Mouse (Mus musculus) lung, postnatal 4 days (tissue): ENCODE data around the gene Perm1.

Experiments
- DNase-seq, 2 experiments: peaks; one replicate each; pipeline ENCODE4 v3.0.0; 2021

Perm1 gene

DNA sequence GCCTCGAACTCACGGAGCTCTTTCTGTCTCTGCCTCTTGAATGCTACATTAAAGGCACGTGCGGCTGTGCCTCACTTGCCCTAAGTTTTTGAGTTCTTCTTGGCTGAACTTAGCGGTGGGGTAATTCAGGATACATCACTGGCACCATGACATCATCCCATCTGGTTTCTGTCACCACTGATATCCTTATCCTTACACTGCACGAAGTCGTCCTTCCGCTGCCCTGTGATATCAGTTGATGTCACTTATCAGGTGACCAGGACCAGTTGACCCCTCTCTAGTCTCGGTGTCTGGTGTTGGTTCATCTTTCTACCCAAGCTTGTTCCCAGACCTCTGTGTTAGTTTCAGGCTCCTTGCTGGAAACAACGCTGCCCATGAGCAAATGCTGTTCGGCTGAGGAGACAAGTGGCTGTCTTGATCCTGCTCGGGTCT is 13.2 kb upstream of the Perm1 start:
- peak in 1 of 2 experiments; percentile 12 for DNase-seq

GRCm38 (mm10) chr4:156203001-156203412 is 12.7 kb upstream of the Perm1 start, which contains the start of gene AW011738:
Gene AW011738, plus strand, starts transcription at chr4:156203304.
- DNase-seq: peak; percentile 73 to 83

DNA sequence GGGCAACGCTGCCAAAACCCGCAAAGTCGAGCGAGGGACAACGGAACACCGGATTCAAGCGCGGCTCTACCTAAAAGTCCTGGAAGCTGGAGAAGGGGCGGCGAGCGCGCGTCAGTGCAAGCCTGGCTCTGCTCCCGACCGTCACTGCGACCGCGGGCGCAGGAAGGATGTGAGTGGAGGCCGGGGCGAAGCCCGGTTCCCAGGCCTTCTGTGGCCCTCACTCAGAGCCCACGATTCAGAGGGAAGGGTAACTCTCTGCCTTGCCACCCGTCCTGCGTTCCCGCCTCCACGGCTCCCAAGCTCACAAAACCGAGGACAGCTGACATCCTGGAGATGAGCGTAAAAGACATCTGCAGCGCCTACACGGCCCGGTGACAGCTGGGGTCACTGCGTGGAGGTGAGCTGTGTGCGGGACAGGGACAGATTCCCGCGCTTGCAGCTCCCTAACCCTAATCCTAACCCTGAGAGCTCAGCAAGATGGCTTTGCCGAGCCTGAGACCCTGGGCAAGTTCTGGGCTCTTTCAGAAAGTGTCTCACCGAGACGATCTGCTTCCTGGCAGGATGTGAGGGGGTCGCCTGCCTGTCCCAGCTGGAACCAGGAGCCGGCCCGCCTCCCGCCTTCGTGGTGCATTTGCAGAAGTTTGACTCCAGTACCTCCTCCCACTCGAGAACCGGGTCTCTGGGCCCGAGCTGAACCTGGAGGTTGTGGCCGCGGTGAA is 12.1 kb upstream of the Perm1 start:
- DNase-seq: peak; percentile 48 to 61

- no peak for DNase-seq
These were observed 6.8 kb upstream of the Perm1 start for GRCm38 (mm10) chr4:156208872-156209271.

GRCm38 (mm10) chr4:156209963-156210635 is 5.6 kb upstream of the Perm1 start:
- peak in 1 of 2 experiments; percentile 7 for DNase-seq

GRCm38 (mm10) chr4:156213134-156213533 is 2.5 kb upstream of the Perm1 start:
- DNase-seq: peak in 1 of 2 experiments; percentile 12

DNA sequence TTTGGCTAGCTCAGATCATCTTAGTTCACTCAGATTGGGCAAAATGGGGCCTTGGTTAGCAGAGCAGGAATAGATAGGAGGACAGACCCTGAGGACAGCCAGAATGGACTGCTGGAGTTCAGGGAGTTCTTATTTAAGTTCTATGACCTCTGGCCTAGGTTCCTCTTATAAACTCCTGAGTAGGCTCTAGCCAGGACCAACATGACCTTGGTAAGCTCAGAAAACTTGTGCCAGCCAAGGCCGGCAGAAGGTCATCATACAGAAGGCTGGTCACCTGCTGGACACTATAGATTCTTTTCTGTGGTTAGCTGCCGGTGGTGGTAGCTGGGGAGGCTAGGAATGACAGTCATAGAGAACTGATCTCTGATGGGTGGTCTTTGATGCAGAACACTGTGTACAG is 528 bp downstream of the Perm1 start:
- DNase-seq: peak in 1 of 2 experiments; percentile 8

DNA sequence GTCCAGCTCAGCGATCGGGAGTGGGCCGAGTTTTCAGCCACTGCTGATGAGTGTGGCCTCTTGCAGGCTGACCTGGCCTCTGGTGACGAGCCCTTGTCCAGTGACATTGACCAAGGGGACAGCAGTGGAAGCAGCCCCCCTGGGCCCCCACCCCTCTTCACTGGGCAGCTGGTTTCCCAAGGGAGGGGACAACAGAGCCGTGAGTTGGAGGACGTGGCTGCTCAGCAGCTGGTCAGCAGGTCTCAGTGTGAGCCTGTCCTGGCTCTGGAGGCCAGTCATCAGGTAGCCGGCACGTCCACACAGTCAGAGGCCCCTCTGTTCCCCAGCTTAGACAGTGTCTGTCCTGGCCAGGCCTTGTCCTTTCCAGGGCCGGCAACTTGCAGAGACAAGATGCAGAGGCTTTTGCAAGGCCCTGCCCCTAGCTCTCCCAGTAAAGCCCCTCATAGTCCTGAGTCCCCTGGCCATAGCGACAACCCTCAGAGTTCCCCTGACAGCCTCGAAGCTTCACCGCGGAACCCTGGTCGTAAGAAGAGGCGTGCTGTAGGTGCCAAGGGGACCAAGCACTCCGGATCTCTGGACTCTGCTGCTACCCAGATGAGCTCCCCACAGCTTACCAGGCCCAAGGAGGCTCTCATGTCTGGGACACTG is 1.5 kb downstream of the Perm1 start:
- peak in 1 of 2 experiments; percentile 21 for DNase-seq

- DNase-seq: peak in 1 of 2 experiments; percentile 40
These were observed 2.2 kb downstream of the Perm1 start for GRCm38 (mm10) chr4:156217838-156218237.

GRCm38 (mm10) chr4:156219936-156220335 is 4.3 kb downstream of the Perm1 start:
- peak in 1 of 2 experiments; percentile 8 for DNase-seq

DNA sequence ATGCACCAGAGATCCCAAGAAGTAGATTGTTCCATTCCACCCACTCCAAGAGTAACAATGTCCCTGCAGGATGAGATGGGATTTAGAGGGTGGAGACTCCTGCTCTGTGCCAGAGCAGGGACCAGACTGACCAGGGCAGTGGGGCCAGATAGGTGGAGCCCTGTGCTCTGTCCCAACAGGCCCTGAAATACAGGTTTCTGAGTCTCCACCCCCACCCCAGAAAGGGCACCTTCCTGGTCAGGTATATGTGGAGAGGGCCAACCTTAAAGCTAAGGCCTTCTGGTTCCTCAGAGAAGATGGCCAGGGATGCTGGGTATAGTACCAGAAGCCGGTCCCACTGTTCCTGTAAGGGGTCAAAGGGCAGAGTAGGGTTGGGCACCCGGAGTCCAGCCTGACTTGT is 8.6 kb downstream of the Perm1 start:
- DNase-seq: no peak

DNA sequence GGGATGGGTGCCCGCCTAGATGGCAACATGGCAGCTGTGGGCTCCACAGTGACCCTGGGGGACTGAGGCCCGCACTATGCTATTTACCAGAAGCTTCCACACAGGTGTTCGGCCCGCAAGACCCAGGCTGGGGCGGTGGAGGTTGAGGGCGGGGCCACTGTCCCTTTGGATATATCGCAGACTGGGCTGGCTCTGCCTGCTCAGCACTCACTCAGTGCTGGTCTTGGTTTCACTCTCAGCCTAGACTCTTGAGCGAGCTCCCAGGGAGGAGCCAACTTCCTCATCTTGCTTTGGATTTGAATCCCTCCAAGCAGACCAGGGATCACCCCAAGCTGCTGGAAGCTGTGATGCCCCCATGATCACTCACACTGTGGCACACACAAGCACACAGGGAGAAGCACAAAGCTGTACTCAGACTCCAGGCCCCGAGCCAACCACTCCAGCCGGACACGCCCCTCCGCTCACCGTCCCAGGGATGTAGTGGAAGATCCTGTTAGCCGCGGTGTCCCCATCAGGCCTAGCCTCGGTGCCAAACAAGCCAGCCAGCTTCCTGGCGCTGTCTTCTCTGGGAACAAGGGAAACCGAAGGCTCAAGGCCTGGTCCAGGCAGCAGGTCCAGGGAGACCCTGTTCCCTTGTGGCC is 12.2 kb downstream of the Perm1 start:
- DNase-seq: peak; percentile 58 to 67

DNA sequence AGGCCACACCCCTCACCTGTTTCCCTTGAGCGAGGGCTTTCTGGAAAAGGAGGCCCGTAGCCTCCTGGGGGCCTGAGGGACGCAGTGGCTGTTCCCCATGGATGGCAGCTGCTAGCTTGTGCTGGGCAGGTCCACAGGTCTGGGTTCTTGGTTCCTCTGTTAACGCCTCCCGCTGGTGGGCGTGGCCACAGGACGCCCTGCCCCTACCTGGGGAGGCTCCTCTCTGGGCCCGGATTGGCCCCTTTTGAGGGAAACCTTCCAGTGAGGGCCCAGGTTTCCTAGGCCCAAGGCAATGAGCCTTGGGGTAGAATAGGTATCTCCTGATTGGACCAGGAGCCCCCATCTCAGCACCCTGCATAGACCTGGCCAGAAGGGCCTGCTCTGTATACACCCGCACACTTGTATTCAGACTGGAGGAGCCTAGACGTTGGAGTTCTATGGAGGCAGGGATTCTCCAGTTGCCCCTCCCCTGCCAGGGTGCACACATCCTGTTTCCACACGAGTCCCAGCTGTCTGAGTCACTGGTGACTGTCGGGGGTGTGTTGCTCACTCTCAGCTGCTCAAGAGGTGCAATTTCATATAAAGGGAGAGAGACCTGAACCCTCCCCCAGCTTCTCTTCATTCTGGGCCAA is 12.8 kb downstream of the Perm1 start:
- peak; percentile 39 to 56 for DNase-seq

- DNase-seq: peak in 1 of 2 experiments; percentile 34
These were observed 18.4 kb downstream of the Perm1 start for GRCm38 (mm10) chr4:156234021-156234501.

GRCm38 (mm10) chr4:156234701-156235213 is 19.1 kb downstream of the Perm1 start, which contains the start of gene Plekhn1:
Gene Plekhn1, minus strand, starts transcription at chr4:156234857.
- peak; percentile 81 to 87 for DNase-seq

- peak in 1 of 2 experiments; percentile 26 for DNase-seq
These were observed 19.7 kb downstream of the Perm1 start for GRCm38 (mm10) chr4:156235360-156235770.

- DNase-seq: peak; percentile 93 to 94
These were observed 20.3 kb downstream of the Perm1 start, which contains the start of gene Noc2l for GRCm38 (mm10) chr4:156235808-156236533. Gene Noc2l, plus strand, starts transcription at chr4:156236010.

DNA sequence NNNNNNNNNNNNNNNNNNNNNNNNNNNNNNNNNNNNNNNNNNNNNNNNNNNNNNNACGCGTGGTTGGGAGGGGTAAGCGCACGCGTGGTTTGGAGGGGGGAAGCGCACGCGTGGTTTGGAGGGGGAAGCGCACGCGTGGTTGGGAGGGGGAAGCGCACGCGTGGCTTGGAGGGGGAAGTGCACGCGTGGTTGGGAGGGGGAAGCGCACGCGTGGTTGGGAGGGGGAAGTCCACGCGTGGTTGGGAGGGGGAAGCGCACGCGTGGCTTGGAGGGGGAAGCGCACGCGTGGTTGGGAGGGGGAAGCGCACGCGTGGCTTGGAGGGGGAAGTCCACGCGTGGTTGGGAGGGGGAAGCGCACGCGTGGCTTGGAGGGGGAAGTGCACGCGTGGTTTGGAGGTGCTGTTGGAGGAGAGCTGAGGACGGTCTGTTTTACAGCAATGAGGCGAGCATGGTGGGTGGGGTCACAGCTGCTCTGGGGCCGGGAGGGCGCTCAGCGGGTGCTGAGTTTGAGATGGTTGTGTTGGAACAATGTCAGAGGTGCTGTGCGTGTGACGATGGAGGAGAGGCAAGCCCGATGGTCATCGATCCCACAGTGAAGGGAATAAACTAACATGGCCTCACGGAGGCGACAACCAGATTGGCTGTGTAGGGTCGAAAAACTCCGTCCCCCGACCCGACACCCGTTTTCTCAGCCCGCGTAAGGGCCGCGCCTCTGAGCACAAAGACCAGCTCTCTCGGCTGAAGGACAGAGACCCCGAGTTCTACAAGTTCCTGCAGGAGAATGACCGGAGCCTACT is 21.2 kb downstream of the Perm1 start:
- no peak for DNase-seq

DNA sequence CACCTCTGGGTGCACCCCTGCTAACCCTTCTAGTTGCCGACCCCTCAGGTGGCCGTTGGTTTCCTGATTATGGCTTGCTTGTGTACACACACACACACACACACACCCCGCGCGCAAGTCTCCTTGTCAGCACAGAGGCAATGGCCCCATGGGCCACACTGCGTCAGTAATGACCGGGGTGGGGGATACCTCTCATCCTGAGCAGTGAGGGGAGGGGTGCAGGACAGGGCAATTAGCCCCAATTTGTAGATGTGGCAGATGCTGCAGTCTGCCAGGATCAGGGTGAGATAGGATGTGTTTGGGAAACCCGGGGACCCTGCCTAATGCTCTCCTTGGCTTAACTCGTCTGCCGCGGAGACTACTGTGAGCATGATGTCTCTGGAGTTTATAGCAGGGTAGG is 33.9 kb downstream of the Perm1 start:
- no peak for DNase-seq

- no peak for DNase-seq
These were observed 35.4 kb downstream of the Perm1 start for GRCm38 (mm10) chr4:156251081-156251480.
